Mouse (Mus musculus) kidney, postnatal 0 days (tissue): ENCODE measurements around the gene Eif5a2. TPM values are rescaled to one million over a fixed set of nuclear protein-coding genes. Genes with fewer than 3 reads are reported as not detected.
A peak's percentile ranks its signal among the peaks of the same experiment; 100 is the strongest.

Experiments used
- ATAC-seq: fragments of 200-750 bp; cut with Nextera tagmentation; replicated peaks from 2 replicates; pipeline ENCODE4 v1.8.0; 2017; ENCODE audit warnings: low read depth, moderate number of reproducible peaks, moderate TSS enrichment, moderate library complexity; ENCODE audit not compliant: low FRiP score
- DNase-seq: peaks from one replicate; pipeline ENCODE4 v3.0.0-alpha.2; 2016; ENCODE audit warnings: low spot score
- H3K27ac ChIP-seq: fragments of 300-500 bp; sonication (generic); 2 replicates; pipeline ENCODE4 v1.5.1; 2014; ENCODE audit warnings: mild to moderate bottlenecking
- H3K27me3 ChIP-seq: fragments of 300-500 bp; sonication (generic); 2 replicates; pipeline ENCODE4 v1.6.1; 2014; ENCODE audit warnings: low read length, mixed read lengths; ENCODE audit not compliant: insufficient read depth
- H3K36me3 ChIP-seq: fragments of 300-500 bp; sonication (generic); 2 replicates; pipeline ENCODE4 v1.6.1; 2014; ENCODE audit warnings: low read length, mixed read lengths; ENCODE audit not compliant: insufficient read depth
- H3K4me1 ChIP-seq: fragments of 300-500 bp; sonication (generic); replicated peaks from 2 replicates; pipeline ENCODE4 v1.6.1; 2014; ENCODE audit warnings: antibody characterized with exemption, low read length, mixed read lengths; ENCODE audit not compliant: insufficient read depth
- H3K4me2 ChIP-seq: fragments of 300-500 bp; sonication (generic); 2 replicates; pipeline ENCODE4 v1.6.1; 2014; ENCODE audit warnings: mild to moderate bottlenecking, low read length, moderate library complexity, mixed read lengths
- H3K4me3 ChIP-seq: fragments of 300-500 bp; sonication (generic); replicated peaks from 2 replicates; pipeline ENCODE4 v1.5.1; 2014; ENCODE audit warnings: low read depth, low read length
- H3K9ac ChIP-seq: fragments of 300-500 bp; sonication (generic); 2 replicates; pipeline ENCODE4 v1.6.1; 2014; ENCODE audit warnings: low read depth, low read length
- H3K9me3 ChIP-seq: fragments of 300-500 bp; sonication (generic); replicated peaks from 2 replicates; pipeline ENCODE4 v1.6.1; 2016; ENCODE audit warnings: low read length, inconsistent platforms, mixed read lengths
- CTCF ChIP-seq: IDR thresholded peaks from 2 replicates; pipeline ENCODE4 v1.5.1; 2016; ENCODE audit warnings: antibody characterized with exemption, low read depth, mild to moderate bottlenecking, moderate library complexity
- WGBS: fragments of 180-500 bp; shearing (Covaris S2); extraction: QIAGEN DNeasy Blood & Tissue Kit; methylation state at CpG from one replicate; pipeline ENCODE4 v1.1.7; 2014; 5-methylcytosine and 5-hydroxymethylcytosine counted together
- polyA plus RNA-seq: library from polyadenylated mRNA; unstranded; fragments of >200 nt; fragmentation: Nextera tagmentation; extraction: Ambion mirVana; gene quantifications from 2 replicates; pipeline ENCODE4 v1.2.1, GENCODE M21; 2015

Eif5a2 gene
- polyA plus RNA-seq, 1 experiment from 2014 or later = 9.0 TPM

DNA sequence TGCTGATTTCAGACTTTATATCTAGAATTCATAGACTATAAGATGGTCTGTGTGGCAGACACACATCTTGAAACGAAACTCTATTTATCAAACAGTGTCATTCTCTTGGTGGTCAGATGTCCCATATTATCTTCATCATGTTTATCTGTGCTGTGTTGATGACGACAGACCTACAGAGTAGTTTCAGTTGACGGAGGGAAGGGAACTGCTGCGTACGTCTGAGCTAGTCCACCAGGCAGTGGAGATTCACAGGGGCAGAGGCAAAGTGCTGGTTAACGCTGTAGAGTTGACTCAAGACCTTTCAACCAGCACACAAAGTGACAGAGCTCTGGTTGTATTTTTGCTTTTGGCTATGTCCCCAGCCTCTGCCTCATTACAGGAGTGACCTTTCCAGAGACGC lies 13.8 kb downstream of the Eif5a2 start:
- Histone ChIP-seq H3K4me3 (no peak overlapping the region), H3K4me2 (no peak overlapping the region), H3K27ac (no peak overlapping the region), H3K9me3 (no peaks in the 10 kb centered on the region), H3K9ac (no peak overlapping the region), H3K4me1 (no peaks in the 10 kb centered on the region), H3K27me3 (no peaks in the 10 kb centered on the region), H3K36me3 (no peaks in the 10 kb centered on the region)
- ATAC-seq (no peak), DNase-seq (no peak)
- TF ChIP-seq CTCF = no peak
- WGBS = 88% methylated on average over 7 of the region's 7 CpGs

GRCm38 (mm10) chr3:28805301-28806097 lies 24.4 kb downstream of the Eif5a2 start, which contains the start of gene Rpl22l1:
Gene Rpl22l1 (plus strand): TSS chr3:28805436.
- H3K4me1 ChIP-seq = no peaks in the 10 kb centered on the region; the same call in none of the 2 replicates
- peak within 1 kb of the TSS; percentile 94 for H3K9ac ChIP-seq
- WGBS = under 1% methylated on average over 72 of the region's 72 CpGs
- H3K27me3 ChIP-seq = no peaks in the 10 kb centered on the region
- H3K4me2 ChIP-seq = peak within 1 kb of the TSS; percentile 66
- peak; percentile 100 for ATAC-seq
- H3K9me3 ChIP-seq = no peaks in the 10 kb centered on the region
- H3K27ac ChIP-seq = peak within 1 kb of the TSS; percentile 87
- peaks cover 7% of the 10 kb centered on the region; the same call in 1 of the 2 replicates for H3K36me3 ChIP-seq
- peak within 1 kb of the TSS; percentile 90 for H3K4me3 ChIP-seq
- no peak for TF ChIP-seq CTCF
- peak; percentile 97 for DNase-seq

DNA sequence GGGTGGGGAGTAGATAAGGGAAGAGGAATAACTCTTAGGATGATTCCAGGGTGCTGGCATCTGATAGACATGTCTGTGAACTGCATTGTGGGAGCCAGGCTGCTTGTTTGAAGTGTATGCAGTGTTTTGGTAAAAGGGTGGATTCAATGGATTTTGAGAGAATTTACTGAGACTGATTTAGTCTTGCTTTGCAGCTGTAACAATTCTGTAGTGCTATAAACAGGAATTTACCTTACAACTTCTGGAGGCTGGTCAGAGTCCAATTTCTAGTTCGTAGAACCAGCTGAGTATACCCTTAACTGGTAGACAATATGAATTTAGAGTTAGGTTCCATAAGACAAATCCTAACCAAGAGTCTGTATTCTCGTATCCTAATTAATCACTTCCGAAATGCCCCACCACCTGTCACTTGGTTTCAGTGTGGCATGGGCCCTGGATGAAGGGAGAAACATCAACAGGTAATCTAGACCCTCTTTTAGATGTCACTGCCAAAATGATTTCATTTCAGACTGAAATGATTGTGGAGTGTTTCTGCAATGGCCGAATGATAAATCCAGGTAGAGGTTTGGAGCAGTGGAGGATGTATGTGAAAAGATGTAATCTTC lies 27.1 kb downstream of the Eif5a2 start:
- TF ChIP-seq CTCF = no peak
- no peak overlapping the region for H3K9ac ChIP-seq
- H3K36me3 ChIP-seq = peaks cover 7% of the 10 kb centered on the region; the same call in 1 of the 2 replicates
- H3K27ac ChIP-seq = no peak overlapping the region
- WGBS = 92% methylated on average over 4 of the region's 4 CpGs
- DNase-seq = no peak
- H3K27me3 ChIP-seq = no peaks in the 10 kb centered on the region
- H3K9me3 ChIP-seq = no peaks in the 10 kb centered on the region
- no peak overlapping the region for H3K4me3 ChIP-seq
- no peak for ATAC-seq
- H3K4me2 ChIP-seq = no peak overlapping the region
- H3K4me1 ChIP-seq = no peaks in the 10 kb centered on the region; the same call in none of the 2 replicates

DNA sequence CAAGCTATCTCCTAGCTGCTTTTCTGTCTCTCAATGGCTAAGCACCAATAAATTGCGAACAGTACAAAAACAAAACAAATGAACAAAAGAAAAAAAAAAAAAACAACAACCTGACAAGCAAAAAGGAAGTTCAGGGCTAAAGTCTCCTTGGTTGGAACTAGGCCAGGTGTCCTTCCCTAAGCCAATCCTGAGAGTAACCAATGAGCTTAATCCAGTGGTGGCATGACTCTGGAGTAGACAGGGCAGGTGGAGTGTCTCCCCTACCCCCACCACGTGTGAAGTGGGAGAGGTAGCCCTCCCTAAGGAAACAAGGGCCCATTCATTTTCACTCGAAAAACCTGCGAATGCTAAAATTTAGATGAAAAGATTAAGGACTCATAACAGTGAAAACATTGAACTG lies 30.4 kb downstream of the Eif5a2 start:
- Histone ChIP-seq H3K27me3 (no peaks in the 10 kb centered on the region), H3K27ac (no peak overlapping the region), H3K9me3 (no peaks in the 10 kb centered on the region), H3K9ac (no peak overlapping the region), H3K4me2 (no peak overlapping the region), H3K4me3 (no peak overlapping the region), H3K36me3 (peaks cover 7% of the 10 kb centered on the region; the same call in 1 of the 2 replicates), H3K4me1 (no peaks in the 10 kb centered on the region; the same call in 1 of the 2 replicates)
- WGBS = 65% methylated on average over 4 of the region's 4 CpGs
- DNase-seq = no peak
- no peak for ATAC-seq
- no peak for TF ChIP-seq CTCF

- no peak overlapping the region for H3K27ac ChIP-seq
- no peaks in the 10 kb centered on the region for H3K9me3 ChIP-seq
- TF ChIP-seq CTCF = peak; percentile 79
- H3K27me3 ChIP-seq = no peaks in the 10 kb centered on the region
- no peaks in the 10 kb centered on the region for H3K36me3 ChIP-seq
- no peak overlapping the region for H3K4me3 ChIP-seq
- DNase-seq (peak; percentile 83), ATAC-seq (no peak)
- no peaks in the 10 kb centered on the region for H3K4me1 ChIP-seq
- WGBS = 4% methylated on average over 4 of the region's 4 CpGs
- H3K4me2 ChIP-seq = no peak overlapping the region; the same call in 1 of the 2 replicates
- no peak overlapping the region for H3K9ac ChIP-seq
These were observed 33.3 kb downstream of the Eif5a2 start for GRCm38 (mm10) chr3:28814361-28814760.

DNA sequence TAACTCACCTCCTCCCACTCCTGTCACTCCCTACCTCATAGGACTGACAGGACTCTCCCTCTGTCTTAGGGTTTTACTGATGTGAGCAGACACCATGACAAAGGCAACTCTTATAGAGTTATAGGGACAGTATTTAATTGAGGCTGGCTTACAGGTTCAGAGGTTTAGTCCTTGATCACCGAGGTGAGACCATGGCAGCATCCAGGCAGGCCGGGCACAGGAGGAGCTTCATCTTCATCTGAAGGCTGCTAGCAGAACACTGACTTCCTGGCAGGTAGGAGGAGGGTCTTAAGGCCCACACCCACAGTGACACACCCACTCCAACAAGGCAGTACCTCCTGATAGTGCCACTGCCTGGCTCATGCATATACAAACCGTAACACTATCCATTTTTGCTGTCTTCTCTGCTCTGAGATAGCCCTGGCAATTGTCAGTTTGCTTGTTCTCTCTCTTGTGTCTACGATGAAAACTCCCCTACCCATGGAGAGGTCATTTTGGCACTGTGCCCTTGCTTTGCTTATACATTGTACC lies 35.0 kb downstream of the Eif5a2 start:
- DNase-seq = no peak
- no peaks in the 10 kb centered on the region for H3K27me3 ChIP-seq
- no peak overlapping the region for H3K9ac ChIP-seq
- no peaks in the 10 kb centered on the region for H3K36me3 ChIP-seq
- TF ChIP-seq CTCF = no peak
- H3K4me1 ChIP-seq = no peaks in the 10 kb centered on the region
- no peak overlapping the region for H3K27ac ChIP-seq
- no peak overlapping the region for H3K4me2 ChIP-seq
- H3K4me3 ChIP-seq = no peak overlapping the region
- no peaks in the 10 kb centered on the region for H3K9me3 ChIP-seq
- ATAC-seq = no peak; the same call in 1 of the 2 replicates
- whole genome bisulfite sequencing = 62% methylated on average over 4 of the region's 4 CpGs
